Mouse (Mus musculus) heart, embryonic 10.5 days (tissue): ENCODE measurements around the gene Mark3. TPM values are rescaled to one million over a fixed set of nuclear protein-coding genes. Genes with fewer than 3 reads are reported as not detected.

Experiments used
- DNase-seq: peaks from one replicate; pipeline ENCODE4 v3.0.0-alpha.2; 2017; ENCODE audit warnings: low spot score
- H3K27ac ChIP-seq: fragments of 300-500 bp; sonication (generic); 2 replicates; pipeline ENCODE4 v1.5.1; 2016; ENCODE audit warnings: mild to moderate bottlenecking
- H3K27me3 ChIP-seq: fragments of 300-500 bp; sonication (generic); 2 replicates; pipeline ENCODE4 v1.6.1; 2016; ENCODE audit warnings: mild to moderate bottlenecking; ENCODE audit not compliant: poor library complexity, insufficient read depth, severe bottlenecking
- H3K36me3 ChIP-seq: fragments of 300-500 bp; sonication (generic); 2 replicates; pipeline ENCODE4 v1.6.1; 2016; ENCODE audit warnings: mild to moderate bottlenecking, moderate library complexity
- H3K4me1 ChIP-seq: fragments of 300-500 bp; sonication (generic); 2 replicates; pipeline ENCODE4 v1.6.1; 2016; ENCODE audit warnings: mild to moderate bottlenecking
- H3K4me3 ChIP-seq: fragments of 300-500 bp; sonication (generic); 2 replicates; pipeline ENCODE4 v1.5.1; 2016; ENCODE audit warnings: mild to moderate bottlenecking, moderate library complexity
- H3K9me3 ChIP-seq: fragments of 300-500 bp; sonication (generic); 2 replicates; pipeline ENCODE4 v1.6.1; 2016; ENCODE audit warnings: mild to moderate bottlenecking, moderate library complexity
- WGBS: fragments of 180-500 bp; shearing (Covaris S2); methylation state at CpG from one replicate; pipeline ENCODE4 v1.1.7; 2016; 5-methylcytosine and 5-hydroxymethylcytosine counted together
- polyA plus RNA-seq: library from polyadenylated mRNA; unstranded; fragments of >200 nt; fragmentation: Nextera tagmentation; extraction: Ambion mirVana; gene quantifications from 2 replicates; pipeline ENCODE4 v1.2.1, GENCODE M21; 2016

Mark3 gene
- polyA plus RNA-seq, 1 experiment from 2014 or later, result 47.9 TPM

GRCm38 (mm10) chr12:111689426-111689825 lies 115.1 kb downstream of the Mark3 start:
- Histone ChIP-seq H3K4me3 (no peak overlapping the region), H3K27me3 (no peaks in the 10 kb centered on the region), H3K9me3 (no peaks in the 10 kb centered on the region), H3K36me3 (peaks cover under 1% of the 10 kb centered on the region; the same call in 1 of the 2 replicates), H3K4me1 (peaks cover 77% of the 10 kb centered on the region), H3K27ac (peak overlapping the region; percentile 53)
- WGBS, result 79% methylated on average over 11 of the region's 11 CpGs
- no peak for DNase-seq

- H3K27ac ChIP-seq, result peak overlapping the region; percentile 65
- no peak overlapping the region for H3K4me3 ChIP-seq
- WGBS, result 29% methylated on average over 5 of the region's 5 CpGs
- DNase-seq, result no peak
- H3K36me3 ChIP-seq, result no peaks in the 10 kb centered on the region
- no peaks in the 10 kb centered on the region for H3K27me3 ChIP-seq
- H3K4me1 ChIP-seq, result peaks cover 86% of the 10 kb centered on the region
- no peaks in the 10 kb centered on the region for H3K9me3 ChIP-seq
Observed at GRCm38 (mm10) chr12:111691346-111691872, 117.1 kb downstream of the Mark3 start.

DNA sequence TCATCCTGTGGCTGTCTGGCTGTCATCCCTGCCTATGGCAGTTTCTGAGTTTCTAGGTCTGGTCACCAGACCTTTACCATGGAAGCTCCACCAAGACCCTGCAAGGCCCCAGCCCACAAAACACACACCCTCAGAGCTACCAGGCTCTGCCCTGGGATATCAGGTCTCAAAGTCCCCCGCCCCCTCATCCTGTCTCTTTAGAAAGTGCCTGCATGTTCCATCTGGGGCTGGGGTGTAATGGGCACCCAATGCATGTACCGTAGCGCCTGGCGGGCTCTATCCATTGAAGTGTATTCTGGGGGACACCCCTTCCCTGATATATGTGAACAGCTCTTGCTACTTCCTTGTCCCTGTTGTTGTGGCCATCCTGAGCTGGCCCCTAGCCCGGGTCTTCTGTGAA lies 118.6 kb downstream of the Mark3 start:
- no peak for DNase-seq
- Histone ChIP-seq H3K9me3 (no peaks in the 10 kb centered on the region), H3K36me3 (no peaks in the 10 kb centered on the region), H3K4me3 (no peak overlapping the region), H3K27me3 (no peaks in the 10 kb centered on the region), H3K4me1 (peaks cover 74% of the 10 kb centered on the region), H3K27ac (peak overlapping the region; percentile 82)
- 80% methylated on average over 5 of the region's 5 CpGs for WGBS

DNA sequence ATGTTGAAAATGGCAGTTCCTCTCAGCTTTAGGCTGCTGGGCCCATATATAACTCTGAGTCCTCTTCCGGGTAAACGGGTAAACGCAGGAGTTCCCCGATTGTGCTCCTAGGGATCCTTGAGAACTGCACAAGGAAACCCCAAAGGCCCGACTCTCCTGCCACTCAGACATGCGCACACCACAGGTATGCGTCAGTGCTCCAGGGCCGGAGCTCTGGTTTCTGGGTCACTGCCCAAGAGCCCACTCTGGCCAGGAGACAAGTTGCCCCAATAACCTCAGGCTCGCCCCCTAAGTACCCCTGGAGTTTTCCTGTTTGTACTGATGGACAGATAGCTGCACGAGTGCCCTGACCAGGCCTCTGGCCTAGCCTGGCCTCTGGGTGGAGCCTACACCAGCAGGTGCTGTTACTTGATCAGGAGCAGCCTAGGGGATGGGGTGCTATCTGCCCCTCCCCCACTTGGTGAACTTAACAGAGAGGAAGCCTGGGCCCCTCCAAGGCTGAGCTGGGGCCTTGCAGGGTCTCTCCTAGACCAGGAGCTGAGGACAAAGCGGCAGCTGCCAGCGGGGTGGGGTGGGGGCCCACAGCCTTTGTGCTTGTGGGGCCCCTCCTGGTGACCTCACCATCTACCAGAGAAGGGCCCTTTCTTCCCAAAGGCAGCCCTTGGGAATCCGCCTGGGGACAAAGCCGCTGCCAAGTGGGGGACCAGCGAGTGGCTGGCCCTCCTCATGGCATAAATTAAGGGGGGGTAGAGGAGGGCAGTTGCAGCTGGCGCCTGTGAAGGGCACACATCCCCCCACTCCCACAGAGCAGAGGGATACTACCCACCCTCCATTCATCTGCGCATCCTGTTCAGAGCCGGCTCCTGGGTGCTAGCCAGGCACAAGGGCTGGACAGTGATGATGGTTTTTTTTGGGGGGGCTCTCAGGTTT lies 119.3 kb downstream of the Mark3 start:
- Histone ChIP-seq H3K27me3 (no peaks in the 10 kb centered on the region), H3K4me1 (peaks cover 73% of the 10 kb centered on the region), H3K27ac (peak overlapping the region; percentile 82), H3K36me3 (no peaks in the 10 kb centered on the region), H3K4me3 (0 out of 2 replicates have a peak overlapping the region, but pooled peaks have one; percentile 10), H3K9me3 (no peaks in the 10 kb centered on the region)
- no peak for DNase-seq
- 47% methylated on average over 18 of the region's 18 CpGs for WGBS

- Histone ChIP-seq H3K4me1 (peaks cover 70% of the 10 kb centered on the region), H3K4me3 (0 out of 2 replicates have a peak overlapping the region, but pooled peaks have one; percentile 1), H3K27ac (peak overlapping the region; percentile 82), H3K9me3 (no peaks in the 10 kb centered on the region), H3K27me3 (no peaks in the 10 kb centered on the region), H3K36me3 (no peaks in the 10 kb centered on the region)
- DNase-seq, result no peak
- WGBS, result 18% methylated on average over 12 of the region's 12 CpGs
Observed at GRCm38 (mm10) chr12:111694271-111694781, 120.0 kb downstream of the Mark3 start.

DNA sequence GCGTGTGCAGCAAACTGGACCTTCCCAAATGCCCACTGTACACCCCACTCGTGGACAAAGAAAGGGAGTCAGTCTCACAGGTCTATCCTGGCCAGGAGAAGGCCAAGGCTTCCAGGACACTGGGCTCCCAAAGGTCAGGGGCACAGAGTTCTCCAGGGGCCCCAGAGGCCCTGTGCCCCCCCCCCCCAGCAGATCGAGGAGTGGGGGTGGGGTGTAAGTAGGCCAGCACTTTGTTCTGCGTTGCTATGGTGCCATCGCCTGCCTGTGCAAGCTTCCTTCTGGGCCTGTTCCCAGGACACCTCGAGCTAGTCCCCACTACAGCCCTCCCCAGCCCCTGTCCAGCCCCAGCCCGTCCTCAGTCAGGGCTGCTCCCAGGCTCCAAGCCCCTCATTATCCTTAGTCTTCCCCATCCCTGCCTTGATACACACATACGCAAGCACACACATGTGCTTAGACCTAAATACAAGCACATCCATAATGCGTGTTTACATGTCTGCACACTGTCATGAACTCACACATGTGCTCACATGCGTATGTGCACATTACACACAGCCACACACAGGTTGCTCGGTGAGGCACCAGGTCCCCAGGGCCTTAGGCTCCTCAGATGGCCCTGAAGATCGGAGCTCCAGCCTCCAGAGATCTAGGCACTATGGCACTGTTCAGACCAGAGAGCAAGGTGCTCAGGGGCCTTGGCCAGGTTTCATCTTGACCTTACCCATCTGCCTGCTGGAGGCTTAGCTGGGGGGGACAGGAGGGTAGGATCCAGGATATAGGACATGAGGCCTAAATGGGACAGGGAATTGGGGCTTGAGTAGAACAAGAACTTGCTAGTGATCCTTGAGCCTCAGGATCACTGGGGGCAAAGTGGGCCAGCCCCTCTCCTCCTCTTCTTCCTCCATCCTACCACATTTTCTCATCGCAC lies 120.8 kb downstream of the Mark3 start:
- Histone ChIP-seq H3K27me3 (no peaks in the 10 kb centered on the region), H3K9me3 (no peaks in the 10 kb centered on the region), H3K27ac (peak overlapping the region; percentile 82), H3K4me3 (no peak overlapping the region), H3K36me3 (no peaks in the 10 kb centered on the region), H3K4me1 (peaks cover 66% of the 10 kb centered on the region)
- no peak for DNase-seq
- WGBS, result 56% methylated on average over 13 of the region's 13 CpGs

DNA sequence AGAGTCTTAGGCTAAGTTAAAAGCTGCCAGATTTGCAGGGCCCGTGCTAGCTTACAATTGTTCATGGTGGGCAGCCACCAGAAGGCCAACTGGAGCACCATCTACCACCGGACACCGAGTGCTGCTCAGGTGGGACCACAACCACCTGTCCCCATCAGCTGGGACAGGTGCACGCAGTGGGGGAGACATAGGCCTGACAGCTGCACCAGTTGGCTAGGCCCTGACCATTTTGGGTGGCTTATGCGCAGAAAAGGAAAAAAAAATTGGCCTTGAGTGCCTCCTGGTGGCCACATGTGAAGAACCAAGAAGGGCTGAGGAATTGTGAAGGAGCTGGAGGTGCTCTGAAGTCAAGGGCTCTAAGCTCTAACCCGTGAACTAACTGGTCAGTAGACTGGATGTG lies 121.9 kb downstream of the Mark3 start:
- DNase-seq, result no peak
- H3K36me3 ChIP-seq, result no peaks in the 10 kb centered on the region
- peaks cover 66% of the 10 kb centered on the region for H3K4me1 ChIP-seq
- 0 out of 2 replicates have a peak overlapping the region, but pooled peaks have one; percentile 82 for H3K27ac ChIP-seq
- H3K9me3 ChIP-seq, result no peaks in the 10 kb centered on the region
- 23% methylated on average over 6 of the region's 6 CpGs for WGBS
- H3K4me3 ChIP-seq, result no peak overlapping the region
- no peaks in the 10 kb centered on the region for H3K27me3 ChIP-seq

GRCm38 (mm10) chr12:111697708-111698107 lies 123.4 kb downstream of the Mark3 start:
- Histone ChIP-seq H3K4me1 (peaks cover 51% of the 10 kb centered on the region), H3K27ac (peak overlapping the region; percentile 24; the same call in 1 of the 2 replicates), H3K36me3 (no peaks in the 10 kb centered on the region), H3K27me3 (no peaks in the 10 kb centered on the region), H3K9me3 (no peaks in the 10 kb centered on the region), H3K4me3 (no peak overlapping the region)
- WGBS, result 49% methylated on average over 4 of the region's 4 CpGs
- DNase-seq, result no peak

- Histone ChIP-seq H3K9me3 (no peaks in the 10 kb centered on the region), H3K27me3 (peaks cover 2% of the 10 kb centered on the region; the same call in 1 of the 2 replicates), H3K36me3 (no peaks in the 10 kb centered on the region), H3K4me3 (no peak overlapping the region), H3K4me1 (peaks cover 44% of the 10 kb centered on the region), H3K27ac (no peak overlapping the region)
- no peak for DNase-seq
- WGBS, result 75% methylated on average over 6 of the region's 6 CpGs
Observed at GRCm38 (mm10) chr12:111698346-111698913, 124.1 kb downstream of the Mark3 start.

GRCm38 (mm10) chr12:111699542-111699941 lies 125.2 kb downstream of the Mark3 start:
- H3K4me3 ChIP-seq, result no peak overlapping the region
- H3K4me1 ChIP-seq, result peaks cover 37% of the 10 kb centered on the region
- no peaks in the 10 kb centered on the region for H3K9me3 ChIP-seq
- WGBS, result 86% methylated on average over 4 of the region's 4 CpGs
- peaks cover 4% of the 10 kb centered on the region; the same call in 1 of the 2 replicates for H3K27me3 ChIP-seq
- DNase-seq, result no peak
- H3K27ac ChIP-seq, result no peak overlapping the region; the same call in 1 of the 2 replicates
- no peaks in the 10 kb centered on the region for H3K36me3 ChIP-seq

DNA sequence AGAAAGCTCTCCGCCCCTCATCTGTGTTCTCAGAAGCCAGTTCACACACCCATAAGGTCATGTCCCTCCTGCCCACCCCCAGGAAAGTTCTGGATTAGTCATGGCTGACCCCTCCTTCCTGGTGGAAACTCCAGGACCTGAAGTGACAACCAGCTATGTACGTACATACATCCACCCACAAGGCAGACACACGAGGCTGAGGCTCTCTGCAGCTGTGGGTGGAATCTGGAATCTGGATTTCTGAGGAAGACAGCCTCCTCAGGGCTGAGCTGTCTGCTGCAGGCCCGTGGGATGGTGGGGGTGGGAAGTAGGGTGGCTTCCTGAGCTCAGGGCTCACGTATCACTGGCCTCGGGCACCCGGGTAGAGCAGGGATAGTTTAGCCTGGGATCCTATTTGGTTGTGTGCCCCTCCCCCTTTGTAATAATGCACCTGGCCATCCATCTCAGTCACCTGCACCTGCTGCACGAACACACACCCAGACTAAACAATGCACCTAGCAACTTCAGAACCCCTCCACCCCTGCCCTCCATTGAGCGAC lies 126.7 kb downstream of the Mark3 start:
- Histone ChIP-seq H3K4me1 (peaks cover 37% of the 10 kb centered on the region), H3K27ac (no peak overlapping the region), H3K9me3 (no peaks in the 10 kb centered on the region), H3K4me3 (no peak overlapping the region), H3K27me3 (peaks cover 4% of the 10 kb centered on the region; the same call in 1 of the 2 replicates), H3K36me3 (no peaks in the 10 kb centered on the region)
- 64% methylated on average over 9 of the region's 9 CpGs for WGBS
- no peak for DNase-seq

DNA sequence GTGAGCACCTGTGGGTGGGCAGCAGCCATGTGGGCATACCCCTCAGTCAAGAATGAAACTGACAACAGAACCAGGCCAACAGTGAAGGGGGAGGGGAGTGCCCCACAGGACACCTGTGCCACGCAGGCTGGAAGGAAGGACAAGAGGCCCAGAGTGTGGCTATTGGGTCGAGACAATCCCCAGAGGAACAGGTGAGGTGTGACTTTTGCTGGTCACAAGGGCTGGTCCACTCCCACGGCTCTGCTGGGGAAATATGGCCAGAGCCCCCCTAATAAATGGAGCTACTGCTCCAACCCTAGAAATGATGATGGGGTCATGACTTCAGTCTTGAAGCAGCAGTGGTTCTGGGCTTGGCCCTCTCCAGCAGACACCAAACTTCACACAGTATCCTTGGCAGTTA lies 129.0 kb downstream of the Mark3 start:
- Histone ChIP-seq H3K4me1 (peaks cover 31% of the 10 kb centered on the region), H3K4me3 (no peak overlapping the region), H3K27me3 (peaks cover 4% of the 10 kb centered on the region; the same call in 1 of the 2 replicates), H3K27ac (no peak overlapping the region), H3K9me3 (no peaks in the 10 kb centered on the region), H3K36me3 (peaks cover 8% of the 10 kb centered on the region)
- DNase-seq, result no peak
- WGBS, result 75% methylated on average over 3 of the region's 3 CpGs
